In the genomic region with DNA sequence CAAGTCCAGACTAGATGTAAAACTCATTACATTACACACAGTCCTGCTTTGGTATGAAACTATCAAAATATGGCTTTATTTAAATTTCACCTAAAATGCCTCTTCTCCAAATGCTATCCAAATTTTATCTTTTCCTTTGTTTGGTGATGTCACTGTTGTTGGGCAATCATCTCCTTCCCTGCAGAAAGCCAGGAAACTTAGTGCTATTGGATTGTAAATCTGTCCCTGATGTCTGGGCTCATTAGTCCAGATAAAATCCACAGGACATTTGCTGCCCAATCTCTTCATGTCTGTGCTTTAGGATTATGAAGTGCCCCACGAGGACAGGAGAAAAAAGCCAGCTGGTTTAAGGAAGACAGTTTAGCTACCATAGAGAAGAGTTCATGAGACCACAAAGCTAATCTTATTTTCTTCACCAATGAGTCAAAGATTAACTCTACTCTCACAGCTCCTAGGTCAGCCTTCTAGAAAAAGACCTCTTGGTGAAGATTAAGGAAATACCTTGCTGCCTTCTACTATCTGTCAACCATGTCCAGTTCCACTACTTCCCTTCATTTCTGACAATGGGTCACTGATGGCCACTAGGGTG, we compare ENCODE assay signal across 28 mouse cellular contexts. TPM values are rescaled to one million over a fixed set of nuclear protein-coding genes. Genes with fewer than 3 reads are reported as not detected.
A peak's percentile ranks its signal among the peaks of the same experiment; 100 is the strongest.
DNase-seq lines count a peak whose midpoint lies in the region; ATAC-seq and TF ChIP-seq lines count a peak whose summit lies in the region.
"Had no signal": no experiment of that assay in that cellular context is flagged by ENCODE, and none has a peak within 500 bp of the region (broad histone marks: within the 10 kb centered on the region; RNA-seq: fewer than 3 reads in every experiment).

No protein-coding gene starts in this region.

- H3K4me3 ChIP-seq in liver, adult 2 months (ENCODE audit: insufficient read depth, low read depth, low read length) = no peak overlapping the region
- H3K4me3 ChIP-seq in liver, embryonic 12.5 days = no peak overlapping the region
- H3K4me3 ChIP-seq: embryonic facial prominence, embryonic 10.5 days; embryonic facial prominence, embryonic 13.5 days; erythroblast, embryonic 14.5 days; forebrain, embryonic 12.5 days; forebrain, embryonic 15.5 days; hindbrain, embryonic 12.5 days; hindbrain, embryonic 15.5 days had no signal

- peaks cover 6% of the 10 kb centered on the region for H3K36me3 ChIP-seq in liver, adult 2 months (ENCODE audit: control insufficient read depth, insufficient read depth, low read length)
- H3K36me3 ChIP-seq in liver, embryonic 12.5 days = peaks cover 33% of the 10 kb centered on the region
- H3K36me3 ChIP-seq: hindbrain, embryonic 15.5 days had no signal

- H3K27me3 ChIP-seq in liver, adult 2 months (ENCODE audit: control insufficient read depth, insufficient read depth, low read length) = no peaks in the 10 kb centered on the region
- no peaks in the 10 kb centered on the region for H3K27me3 ChIP-seq in liver, embryonic 12.5 days (replicated peaks)
- H3K27me3 ChIP-seq: CH12.LX; embryonic facial prominence, embryonic 13.5 days; forebrain, embryonic 12.5 days; forebrain, embryonic 15.5 days; hindbrain, embryonic 12.5 days; hindbrain, embryonic 15.5 days had no signal

- no peak for ATAC-seq in liver, embryonic 12.5 days
- no peak for ATAC-seq in cerebellum, adult (ENCODE audit: insufficient number of reproducible peaks, low FRiP score, low TSS enrichment)
- ATAC-seq: activated CD4-positive, CD25-positive, alpha-beta regulatory T cell, adult 4 months; forebrain, embryonic 15.5 days had no signal

- no peaks in the 10 kb centered on the region for H3K9me3 ChIP-seq in liver, embryonic 12.5 days (replicated peaks)
- H3K9me3 ChIP-seq: embryonic facial prominence, embryonic 10.5 days; embryonic facial prominence, embryonic 13.5 days; forebrain, embryonic 12.5 days; forebrain, embryonic 15.5 days; G1E; hindbrain, embryonic 12.5 days; hindbrain, embryonic 15.5 days had no signal

- TF ChIP-seq CTCF in liver, adult 2 months (IDR thresholded peaks at IDR 0.05; ENCODE audit: low read depth, low read length) = no peak

- H3K27ac ChIP-seq in liver, adult 2 months (replicated peaks; ENCODE audit: insufficient read depth, low read depth, low read length) = no peak overlapping the region
- no peak overlapping the region for H3K27ac ChIP-seq in liver, embryonic 12.5 days
- H3K27ac ChIP-seq: embryonic facial prominence, embryonic 10.5 days; embryonic facial prominence, embryonic 13.5 days; forebrain, embryonic 12.5 days; forebrain, embryonic 15.5 days; hindbrain, embryonic 12.5 days; hindbrain, embryonic 15.5 days had no signal

- H3K4me2 ChIP-seq in liver, embryonic 12.5 days = no peak overlapping the region
- H3K4me2 ChIP-seq: embryonic facial prominence, embryonic 13.5 days; forebrain, embryonic 12.5 days; forebrain, embryonic 15.5 days; heart, embryonic 11.5 days; hindbrain, embryonic 12.5 days; hindbrain, embryonic 15.5 days had no signal

- peak; percentile 22 for DNase-seq in kidney, adult 18-20 months
- no peak for DNase-seq in kidney, postnatal 10 days
- peak; percentile 62 for DNase-seq in kidney, adult 9 months
- DNase-seq in kidney, postnatal 4 days = no peak
- peak; percentile 51 for DNase-seq in liver, adult 2 months (ENCODE audit: extremely low read depth, low read depth, low spot score)
- DNase-seq: adrenal gland, postnatal 10 days; adrenal gland, postnatal 36 days; B cell, adult 2 months; cerebellum, adult 11-12 months; cerebellum, adult 8-10 months; cerebellum, postnatal 10 days; cerebellum, postnatal 36 days; embryo, embryonic 11 days; gastrocnemius, postnatal 10 days; gastrocnemius, postnatal 36 days had no signal

- TF ChIP-seq POLR2A in liver, adult 2 months (IDR thresholded peaks at IDR 0.05; ENCODE audit: extremely low read depth, insufficient read depth, low read length) = no peak

- no peaks in the 10 kb centered on the region; the same call in 1 of the 2 replicates for H3K4me1 ChIP-seq in liver, adult 2 months (ENCODE audit: control insufficient read depth, insufficient read depth, low read length)
- H3K4me1 ChIP-seq in liver, embryonic 12.5 days = peaks cover 18% of the 10 kb centered on the region

- 56% methylated on average over 1 of the region's 1 CpGs for WGBS in liver, adult 2 months
- WGBS in liver, embryonic 12.5 days (ENCODE audit: insufficient replicate concordance) = 75% methylated on average over 1 of the region's 1 CpGs

- peaks cover 3% of the 10 kb centered on the region; the same call in 1 of the 2 replicates for H3K79me2 ChIP-seq in liver, adult 2 months (ENCODE audit: control insufficient read depth, insufficient read depth, low read length)

- no peak overlapping the region for H3K9ac ChIP-seq in liver, adult 2 months (ENCODE audit: low read depth, low read length)
- H3K9ac ChIP-seq in liver, embryonic 12.5 days = no peak overlapping the region
- H3K9ac ChIP-seq: embryonic facial prominence, embryonic 13.5 days; forebrain, embryonic 12.5 days; forebrain, embryonic 15.5 days; hindbrain, embryonic 12.5 days; hindbrain, embryonic 15.5 days had no signal

RNA-seq across cellular contexts. Expression of a gene that starts 31.3 kb away (rescaled TPM):
- total RNA-seq in liver, adult 2 months (2014; rRNA removed) = 8.8 and 9.0 TPM in 2 replicates
- 2.5 and 3.0 TPM in 2 replicates for polyA plus RNA-seq in liver, adult 2 months (2012; rRNA removed)
- 60.1 and 66.5 TPM in 2 replicates for polyA plus RNA-seq in liver, embryonic 12.5 days (2016; fragmentation: Nextera tagmentation; extraction: Ambion mirVana)

Comparison
In these comparisons a context has a peak if more than half of its experiments do, and no peak if none do; other contexts are left out.
1. DNase-seq: peak in kidney, adult 18-20 months (single experiment), kidney, adult 9 months (single experiment) and liver, adult 2 months (single experiment); none in kidney, postnatal 10 days (single experiment) and kidney, postnatal 4 days (0 of 2).
2. RNA of a gene that starts 31.3 kb away (polyA plus RNA-seq): 60.1 to 66.5 TPM in liver, embryonic 12.5 days; 2.5 to 3.0 TPM in liver, adult 2 months; every median in the first group is over 10 times any median in the second.